Mouse (Mus musculus) retina, postnatal 7 days (tissue): ENCODE measurements around the gene Slc4a1.

Experiments
- DNase-seq: peaks from one replicate; pipeline ENCODE4 v3.0.0-alpha.2; 2012; ENCODE audit warnings: low read depth, low spot score

Slc4a1 gene

GRCm38 (mm10) chr11:102323516-102323915, 42.5 kb downstream of the Slc4a1 start:
- DNase-seq: no peak

DNA sequence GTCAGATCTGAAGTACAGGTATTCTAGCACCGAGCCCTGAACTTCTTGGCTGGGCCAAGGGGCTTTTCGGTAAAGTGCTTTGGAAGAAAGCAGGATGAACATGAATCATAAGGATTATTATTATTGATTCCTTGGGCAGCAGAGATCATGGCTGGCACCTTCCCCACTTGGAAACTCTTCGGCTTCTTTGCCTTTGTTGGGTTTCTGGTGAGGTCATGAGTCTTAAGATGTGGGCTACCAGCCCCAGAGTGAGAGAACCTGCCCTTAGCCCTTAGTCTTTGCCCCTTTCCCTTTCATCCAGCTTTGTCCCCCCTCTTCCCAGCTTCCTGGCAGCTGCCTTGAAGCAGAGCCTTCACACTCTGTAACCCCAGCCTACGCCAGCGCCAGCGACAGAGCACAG, 44.1 kb downstream of the Slc4a1 start:
- DNase-seq: no peak

- peak; percentile 42 for DNase-seq
These were observed 45.4 kb downstream of the Slc4a1 start for GRCm38 (mm10) chr11:102320686-102321005.

DNA sequence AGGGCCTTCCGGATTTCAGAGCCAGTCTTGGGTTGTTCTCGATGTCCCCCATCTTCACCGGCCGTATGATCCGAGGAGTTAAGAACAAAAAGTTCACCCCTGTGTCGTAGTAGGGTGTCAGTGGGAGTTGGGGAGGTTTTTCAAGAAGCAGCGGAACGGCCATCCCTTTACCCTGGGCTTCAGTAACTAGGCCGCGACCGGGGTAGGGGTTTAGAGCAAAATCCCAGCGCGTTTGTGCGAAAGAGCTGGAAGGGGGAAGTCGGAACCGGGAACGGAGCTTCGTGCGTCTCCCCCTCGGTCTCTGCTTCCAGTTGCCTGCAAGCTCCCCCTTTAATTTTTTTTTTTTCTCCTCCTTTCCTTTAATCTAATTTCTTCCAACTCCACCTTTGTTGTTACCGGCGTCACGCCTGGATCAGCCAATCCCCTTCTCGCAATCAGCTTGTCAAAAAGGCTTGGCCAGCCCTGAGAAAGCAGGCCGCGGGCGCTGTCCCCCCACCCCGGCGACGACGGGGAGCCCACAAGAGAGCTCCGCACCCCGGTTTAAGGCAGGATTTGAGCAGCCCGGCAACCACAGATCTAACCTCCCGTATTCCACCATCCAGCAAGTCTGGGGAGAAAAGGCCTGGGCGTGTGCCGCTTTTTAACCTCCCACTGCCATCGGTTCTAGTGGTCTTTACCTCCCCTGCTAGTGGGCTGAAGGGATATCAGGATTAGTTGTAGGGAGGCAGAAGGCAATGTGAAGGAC, 45.9 kb downstream of the Slc4a1 start:
- peak; percentile 53 for DNase-seq

DNA sequence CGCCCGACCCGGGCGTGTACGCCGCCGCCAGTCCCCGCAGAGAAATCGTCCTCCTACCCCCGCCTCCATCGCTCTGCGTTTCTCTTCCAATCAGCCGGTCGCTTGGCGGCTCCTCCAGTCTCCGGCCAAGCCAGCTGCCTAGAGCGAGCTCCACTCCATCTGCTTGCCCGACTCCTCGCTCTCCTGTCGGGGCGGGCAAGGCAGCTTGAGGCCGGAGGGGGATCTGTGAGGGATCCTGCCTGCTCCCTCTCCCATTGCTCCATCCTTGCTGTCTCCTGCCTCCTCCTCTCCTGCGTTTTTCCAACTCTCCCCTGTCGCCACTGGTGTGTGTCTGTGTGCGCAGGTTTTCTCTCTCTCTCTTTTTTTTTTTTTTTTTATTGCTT, 46.6 kb downstream of the Slc4a1 start, which contains the start of gene Ubtf:
Gene Ubtf, minus strand, starts transcription at position 333 of the 383 bp plus-strand sequence.
- DNase-seq: peak; percentile 81

DNA sequence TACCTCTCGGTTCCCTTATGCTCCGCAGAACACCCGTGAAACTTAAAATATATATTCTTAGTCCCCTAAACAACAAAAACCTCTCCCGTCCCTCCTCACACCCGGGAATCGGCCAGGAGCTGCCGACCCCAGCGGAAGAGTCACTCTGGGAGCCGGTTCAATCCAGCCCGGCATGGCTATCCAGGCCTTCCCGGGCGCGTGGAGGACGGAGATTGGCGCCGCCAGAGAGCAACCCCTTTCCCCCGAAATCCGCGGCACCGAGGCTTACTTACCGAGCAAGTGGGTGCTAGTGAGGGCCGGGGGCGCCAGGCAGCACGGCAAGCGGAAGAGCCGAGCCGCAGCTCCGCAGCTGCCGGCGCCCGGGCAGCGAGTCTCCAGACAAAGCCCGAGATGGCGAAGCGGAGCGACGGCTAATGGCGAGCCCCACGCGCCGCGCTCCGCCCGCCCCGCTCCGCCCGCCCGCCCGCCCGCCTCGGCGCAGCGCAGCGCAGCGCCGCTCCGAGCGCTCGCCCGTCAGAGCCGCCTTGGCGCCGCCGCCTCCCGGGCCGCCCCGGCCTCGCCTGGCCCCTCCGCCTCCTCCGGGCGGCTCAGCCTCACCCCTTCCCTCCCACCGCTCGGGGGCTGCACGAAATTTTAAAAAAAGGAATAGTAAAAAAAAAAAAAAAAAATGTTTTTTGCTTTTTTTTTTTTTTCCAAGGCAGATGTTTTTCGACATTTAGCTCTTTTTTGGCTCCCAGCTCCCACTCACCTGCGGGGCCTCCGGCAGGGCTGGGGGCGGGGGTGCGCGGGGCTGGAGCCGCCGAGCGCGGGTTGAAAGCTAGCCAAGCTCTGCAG, 47.2 kb downstream of the Slc4a1 start:
- DNase-seq: peak; percentile 32

GRCm38 (mm10) chr11:102317901-102318575, 48.0 kb downstream of the Slc4a1 start:
- peak; percentile 55 for DNase-seq

- DNase-seq: peak; percentile 43
These were observed 48.6 kb downstream of the Slc4a1 start for GRCm38 (mm10) chr11:102317298-102317900.

- DNase-seq: peak; percentile 64
These were observed 49.3 kb downstream of the Slc4a1 start for GRCm38 (mm10) chr11:102316572-102317297.

DNA sequence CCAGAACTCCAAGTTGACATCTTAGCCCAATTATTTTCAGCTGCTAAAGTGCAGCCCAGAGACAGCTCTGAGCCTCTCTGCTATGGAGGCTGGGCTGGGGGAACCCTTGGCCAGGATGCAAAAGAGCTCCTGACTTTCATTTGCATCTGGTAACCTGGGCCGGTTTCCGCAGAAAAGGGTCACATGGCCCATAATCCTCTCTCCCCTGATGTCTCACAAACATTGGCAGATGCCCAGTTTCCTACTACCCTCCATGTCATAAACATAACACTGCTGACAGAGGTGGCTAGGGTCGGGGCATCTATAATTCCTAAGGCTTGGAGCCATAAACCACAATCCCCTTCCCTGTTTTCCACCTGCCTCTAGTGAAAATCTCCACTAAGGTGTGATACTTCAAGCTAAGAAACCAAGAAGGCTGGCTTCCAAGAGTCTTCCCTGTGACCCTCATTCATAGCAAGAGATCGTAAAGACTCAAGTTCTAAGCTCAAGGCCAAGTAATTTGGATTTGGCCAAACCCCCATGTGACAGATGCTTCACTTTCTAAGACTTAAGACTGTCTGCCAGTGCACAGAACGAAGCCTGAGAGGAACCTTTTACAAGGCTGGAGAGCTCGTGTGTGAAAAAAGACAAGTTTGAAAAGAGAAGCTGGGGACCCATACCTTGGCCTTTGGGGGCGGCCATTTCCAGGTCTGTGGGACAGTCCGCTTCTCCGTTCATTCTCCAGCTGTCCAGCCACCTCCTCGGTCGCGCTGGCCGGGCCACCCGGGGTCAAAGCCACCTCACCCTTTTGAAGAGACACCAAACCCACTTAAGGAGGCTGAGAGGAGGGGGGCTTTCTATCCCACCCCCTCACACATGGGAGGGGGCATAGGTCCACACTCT, 50.1 kb downstream of the Slc4a1 start:
- no peak for DNase-seq

- DNase-seq: no peak
These were observed 51.7 kb downstream of the Slc4a1 start for GRCm38 (mm10) chr11:102314321-102314720.

DNA sequence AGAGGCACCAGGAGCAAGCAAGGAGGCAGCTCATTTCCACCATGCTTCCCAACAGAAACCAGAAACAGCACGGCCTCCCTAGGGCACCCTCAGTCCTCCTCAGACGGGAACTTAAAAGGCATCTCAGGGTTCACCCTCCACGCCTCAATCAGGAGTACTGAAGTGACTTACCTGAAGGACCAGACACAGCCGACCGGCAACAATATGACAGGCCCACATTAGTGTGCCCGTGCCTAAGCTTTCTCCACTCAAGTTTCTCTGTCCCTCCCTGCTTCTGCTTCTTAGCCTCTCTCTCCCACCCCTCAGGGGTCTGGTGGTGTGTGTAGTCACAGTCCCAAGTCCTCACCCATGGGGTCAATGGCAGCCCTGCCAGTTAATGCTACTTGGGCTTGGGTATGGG, 53.4 kb downstream of the Slc4a1 start:
- no peak for DNase-seq

DNA sequence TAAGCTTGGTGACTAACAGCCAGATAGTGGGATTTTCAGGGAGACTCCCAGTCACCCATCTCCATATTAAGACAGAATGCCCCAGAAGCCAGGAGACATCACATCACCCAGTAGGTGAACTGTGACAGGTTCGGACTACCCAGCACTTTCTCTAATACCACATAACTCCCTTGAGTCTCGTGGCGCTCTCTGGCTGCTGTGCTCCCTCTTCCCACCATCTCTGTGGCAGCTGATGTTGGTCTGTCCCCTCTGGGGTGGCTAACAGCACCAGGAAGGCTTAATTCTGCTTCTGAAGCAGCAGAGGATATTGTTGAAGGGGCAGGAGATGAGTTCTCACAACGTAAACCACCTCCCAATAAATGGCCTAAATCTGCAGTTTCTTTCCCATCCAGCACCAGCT, 54.0 kb downstream of the Slc4a1 start:
- no peak for DNase-seq

DNA sequence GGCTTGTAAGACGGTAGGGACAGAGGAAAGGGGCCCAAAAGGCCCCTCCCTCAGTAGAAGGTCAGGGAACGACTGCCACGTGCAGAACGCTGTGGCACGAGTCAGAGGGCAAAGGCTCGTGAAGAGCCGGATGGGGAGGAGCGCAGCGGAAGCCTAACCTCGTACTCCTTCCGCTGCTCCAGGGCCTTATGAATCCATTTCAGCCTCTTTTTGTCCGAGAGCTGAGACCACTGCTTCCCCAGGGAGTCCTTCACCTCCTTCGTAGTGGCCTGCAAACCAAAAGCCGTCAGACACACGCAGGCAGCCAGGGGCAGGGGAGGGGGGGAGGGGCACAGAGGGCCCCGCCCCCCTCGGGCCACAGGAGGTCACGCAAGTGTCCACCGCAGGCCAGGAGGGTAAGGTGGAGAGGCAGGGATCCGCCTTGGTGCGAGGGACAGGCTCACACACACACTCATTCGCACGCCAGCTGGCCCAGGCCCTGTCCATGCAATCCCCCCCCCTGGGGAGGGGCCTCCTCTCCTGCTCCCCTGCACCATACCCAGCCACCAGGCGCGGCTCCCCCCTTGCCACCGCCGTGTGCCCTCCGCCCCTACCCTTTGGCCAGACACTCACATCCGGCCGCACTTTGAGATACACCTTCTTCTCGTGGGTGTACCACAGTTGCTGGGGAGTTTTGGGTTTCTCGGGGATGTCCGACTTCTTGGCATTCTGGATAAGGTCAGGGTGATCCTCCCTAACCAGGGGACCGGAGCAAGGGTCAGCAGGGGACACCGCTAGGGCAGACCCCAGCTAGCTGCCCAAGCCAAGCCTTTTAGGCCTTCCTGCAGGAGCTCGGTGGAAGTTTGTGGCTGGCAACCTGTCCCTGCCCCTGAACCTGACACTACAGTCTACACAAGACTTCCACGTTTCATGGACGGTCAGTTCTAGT, 55.0 kb downstream of the Slc4a1 start:
- no peak for DNase-seq

DNA sequence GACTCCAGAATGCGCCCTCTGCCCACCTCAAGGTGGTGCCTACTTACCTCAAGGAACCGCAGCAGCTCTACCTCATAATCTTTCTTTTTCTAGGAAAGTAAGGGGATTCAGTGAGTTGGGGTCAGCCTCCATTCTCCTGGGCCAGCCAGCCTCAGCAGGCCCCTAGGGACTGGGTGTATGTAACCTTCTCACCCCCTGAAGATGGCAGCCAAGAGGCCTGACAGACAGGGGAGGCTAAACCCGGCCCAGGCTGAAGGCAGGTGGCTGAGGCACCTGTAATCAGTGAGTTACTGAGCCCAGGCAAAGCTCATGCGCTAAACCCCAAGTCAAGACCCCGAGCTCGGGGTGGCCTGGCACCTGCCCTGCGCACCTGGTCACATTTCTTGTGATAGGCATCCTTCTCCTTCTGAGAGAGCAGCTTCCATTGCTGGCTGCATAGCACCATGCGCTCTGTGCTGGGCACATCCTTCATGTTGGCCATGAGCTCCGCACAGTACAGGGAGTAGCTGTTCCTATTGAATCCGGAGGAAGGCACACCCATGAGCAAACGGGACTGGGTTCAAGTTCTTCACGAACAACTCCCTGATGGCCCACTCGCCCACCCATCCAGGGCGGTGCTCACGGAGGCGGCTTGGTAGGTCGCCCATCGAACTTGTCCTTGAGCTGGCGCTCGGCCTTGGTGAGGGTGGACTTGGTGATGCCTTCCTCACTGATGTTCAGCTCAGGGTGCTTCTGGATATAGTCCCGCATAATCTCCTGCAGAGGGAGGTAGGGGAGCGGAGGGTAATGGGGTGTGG, 56.0 kb downstream of the Slc4a1 start:
- DNase-seq: no peak

DNA sequence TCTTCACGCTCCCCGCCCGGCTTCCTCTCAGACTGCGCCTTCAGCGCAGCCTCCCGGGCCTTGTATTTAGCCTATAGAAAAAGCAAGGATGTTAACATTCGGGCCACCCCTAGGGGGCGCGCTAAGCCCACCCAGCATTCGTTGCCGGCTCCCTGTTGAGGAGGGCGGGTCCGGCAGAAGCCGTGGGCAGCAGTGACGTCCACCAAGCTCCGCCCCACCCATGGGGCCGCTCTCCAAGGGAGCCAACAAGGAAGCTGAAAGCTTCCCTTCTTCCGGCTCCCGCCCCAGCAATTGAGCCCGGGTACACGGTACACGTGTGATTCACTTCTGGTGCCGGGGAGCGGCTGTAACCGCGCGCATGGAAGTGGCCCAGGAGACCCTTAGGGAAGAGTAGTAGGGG, 57.0 kb downstream of the Slc4a1 start:
- peak; percentile 92 for DNase-seq

DNA sequence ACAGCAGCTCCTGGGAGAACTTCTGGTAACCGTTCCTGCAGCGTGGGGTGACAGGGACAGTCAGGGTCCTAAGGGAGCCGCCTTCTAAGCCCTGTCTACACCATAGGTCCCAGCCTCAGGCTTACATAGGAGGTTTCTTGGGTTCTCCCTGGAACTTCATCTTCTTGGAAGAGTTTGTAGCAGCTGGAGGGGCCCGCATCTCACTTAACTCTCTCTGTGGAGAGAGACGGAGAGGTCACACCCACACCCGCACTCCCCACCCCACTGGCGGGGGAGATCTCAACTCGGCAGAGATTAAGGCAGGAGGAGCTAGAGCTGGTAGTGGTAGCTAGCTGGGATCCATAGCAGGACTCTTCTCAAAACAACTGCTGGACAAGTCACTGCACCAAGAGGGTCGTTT, 57.9 kb downstream of the Slc4a1 start:
- DNase-seq: no peak

DNA sequence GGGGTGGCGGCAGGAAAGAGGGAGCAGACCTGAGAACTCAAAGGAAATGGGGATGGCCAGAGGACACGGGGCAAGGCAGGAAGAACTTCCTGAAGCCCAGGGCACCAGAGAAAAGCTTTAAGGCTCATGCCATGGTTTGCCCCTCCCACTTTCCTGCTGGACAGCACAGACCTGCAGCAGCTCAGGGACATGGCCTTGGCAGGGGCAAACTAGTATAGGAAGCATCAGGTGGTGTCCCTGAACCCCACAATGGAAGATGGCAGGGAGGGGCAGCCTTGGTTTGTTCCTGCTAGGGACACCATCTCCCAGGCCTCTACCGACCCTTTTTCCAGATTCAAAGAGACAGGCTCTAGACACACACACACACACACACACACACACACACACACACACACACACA, 60.6 kb downstream of the Slc4a1 start:
- DNase-seq: no peak
